Mouse (Mus musculus) liver, embryonic 14.5 days (tissue): ENCODE results near the gene Klhl18. TPM values are rescaled to one million over a fixed set of nuclear protein-coding genes. Genes with fewer than 3 reads are reported as not detected.
"Not testable (repeated sequence)": the region's sequence is repeated elsewhere in the genome, so short reads cannot be mapped to it uniquely, and the experiment has no call there.

Experiments
- ATAC-seq: fragments of 200-750 bp; cut with Nextera tagmentation; 2 replicates; pipeline ENCODE4 v1.8.0; 2017; ENCODE audit warnings: moderate number of reproducible peaks, mild to moderate bottlenecking, moderate library complexity; ENCODE audit not compliant: insufficient read depth
- DNase-seq, 3 experiments: peaks; one replicate each; pipeline ENCODE4 v3.0.0-alpha.2; 2012 to 2013; ENCODE audit warnings: low read depth in 3 of 3, low spot score in 3 of 3
- H3K27ac ChIP-seq: fragments of 300-500 bp; sonication (generic); 2 replicates; pipeline ENCODE4 v1.5.1; 2014; ENCODE audit warnings: moderate library complexity, mild to moderate bottlenecking, control low read depth, inconsistent platforms
- H3K27me3 ChIP-seq: fragments of 300-500 bp; sonication (generic); 2 replicates; pipeline ENCODE4 v1.6.1; 2014; ENCODE audit warnings: mild to moderate bottlenecking, low read length, moderate library complexity; ENCODE audit not compliant: control insufficient read depth, insufficient read depth
- H3K36me3 ChIP-seq: fragments of 300-500 bp; sonication (generic); replicated peaks from 2 replicates; pipeline ENCODE4 v1.6.1; 2014; ENCODE audit warnings: low read depth; ENCODE audit not compliant: control insufficient read depth, insufficient read depth
- H3K4me1 ChIP-seq, 2 experiments: fragments of 200-500 bp in 1 of 2; fragments of 300-500 bp in 1 of 2; sonication (generic) in 1 of 2; replicated peaks; 2 replicates each; pipeline ENCODE4 v1.6.1; 2012 to 2014; ENCODE audit warnings: antibody characterized with exemption in 1 of 2, inconsistent platforms in 1 of 2, low read length in 1 of 2; ENCODE audit not compliant: control insufficient read depth in 2 of 2, insufficient read depth in 2 of 2
- H3K4me2 ChIP-seq: fragments of 300-500 bp; sonication (generic); 2 replicates; pipeline ENCODE4 v1.6.1; 2014; ENCODE audit warnings: low read depth, mild to moderate bottlenecking, control low read depth, moderate library complexity
- H3K4me3 ChIP-seq, 2 experiments: fragments of 200-500 bp in 1 of 2; fragments of 300-500 bp in 1 of 2; sonication (generic) in 1 of 2; 2 replicates each; pipeline ENCODE4 v1.5.1; 2012 to 2014; ENCODE audit warnings: low read depth in 2 of 2, low read length in 2 of 2, mild to moderate bottlenecking in 2 of 2, control low read depth in 1 of 2, inconsistent platforms in 1 of 2, moderate library complexity in 1 of 2; ENCODE audit not compliant: insufficient read depth in 1 of 2
- H3K9ac ChIP-seq: fragments of 300-500 bp; sonication (generic); replicated peaks from 2 replicates; pipeline ENCODE4 v1.6.1; 2014; ENCODE audit warnings: mild to moderate bottlenecking, control low read depth, moderate library complexity
- H3K9me3 ChIP-seq: fragments of 300-500 bp; sonication (generic); 2 replicates; pipeline ENCODE4 v1.6.1; 2016; ENCODE audit warnings: low read length, mixed read lengths; ENCODE audit not compliant: control insufficient read depth
- CTCF ChIP-seq: IDR thresholded peaks from 2 replicates; pipeline ENCODE4 v1.5.1; 2016; ENCODE audit warnings: antibody characterized with exemption, low read depth, control low read depth
- EP300 ChIP-seq: IDR thresholded peaks from 2 replicates; pipeline ENCODE4 v1.6.1; 2016; ENCODE audit warnings: antibody characterized with exemption, low read depth
- whole genome bisulfite sequencing: fragments of 180-500 bp; shearing (Covaris S2); extraction: QIAGEN DNeasy Blood & Tissue Kit; methylation state at CpG from one replicate; pipeline ENCODE4 v1.1.7; 2014; ENCODE audit not compliant: insufficient replicate concordance; 5-methylcytosine and 5-hydroxymethylcytosine counted together
- polyA plus RNA-seq, 2 experiments: library from polyadenylated mRNA; depleted of rRNA in 1 of 2; stranded (reverse) in 1 of 2; unstranded in 1 of 2; fragments of >200 nt; fragmentation: Nextera tagmentation in 1 of 2; extraction: Ambion mirVana in 1 of 2; gene quantifications; 2 replicates each; pipeline versions ENCODE4 v1.2.1 to v1.2.3; 2012 to 2014

Klhl18 gene
- polyA plus RNA-seq, 2 experiments, result 1.8 to 2.8 TPM

GRCm38 (mm10) chr9:110410908-110411887 lies 65.3 kb downstream of the Klhl18 start:
- ATAC-seq (no peak), DNase-seq (peak; percentile 58 to 65 (median 59))
- WGBS, result 34% methylated on average over 6 of the region's 6 CpGs
- H3K4me3 ChIP-seq, result no peak overlapping the region
- no peak overlapping the region for H3K4me2 ChIP-seq
- H3K36me3 ChIP-seq, result no peaks in the 10 kb centered on the region
- no peaks in the 10 kb centered on the region for H3K27me3 ChIP-seq
- no peaks in the 10 kb centered on the region for H3K9me3 ChIP-seq
- peaks cover 3 to 13% of the 10 kb centered on the region in 2 experiments; a peak in 3 of 4 replicates for H3K4me1 ChIP-seq
- TF ChIP-seq EP300 (no peak), CTCF (peak; percentile 89)
- no peak overlapping the region for H3K9ac ChIP-seq
- no peak overlapping the region for H3K27ac ChIP-seq

GRCm38 (mm10) chr9:110408099-110408773 lies 68.3 kb downstream of the Klhl18 start, which contains the start of gene Ptpn23:
TSS of gene Ptpn23 (minus strand) at chr9:110408213.
- ATAC-seq, result peak; percentile 97
- H3K27ac ChIP-seq, result no peak within 1 kb of the TSS
- WGBS, result under 1% methylated on average over 39 of the region's 39 CpGs

DNA sequence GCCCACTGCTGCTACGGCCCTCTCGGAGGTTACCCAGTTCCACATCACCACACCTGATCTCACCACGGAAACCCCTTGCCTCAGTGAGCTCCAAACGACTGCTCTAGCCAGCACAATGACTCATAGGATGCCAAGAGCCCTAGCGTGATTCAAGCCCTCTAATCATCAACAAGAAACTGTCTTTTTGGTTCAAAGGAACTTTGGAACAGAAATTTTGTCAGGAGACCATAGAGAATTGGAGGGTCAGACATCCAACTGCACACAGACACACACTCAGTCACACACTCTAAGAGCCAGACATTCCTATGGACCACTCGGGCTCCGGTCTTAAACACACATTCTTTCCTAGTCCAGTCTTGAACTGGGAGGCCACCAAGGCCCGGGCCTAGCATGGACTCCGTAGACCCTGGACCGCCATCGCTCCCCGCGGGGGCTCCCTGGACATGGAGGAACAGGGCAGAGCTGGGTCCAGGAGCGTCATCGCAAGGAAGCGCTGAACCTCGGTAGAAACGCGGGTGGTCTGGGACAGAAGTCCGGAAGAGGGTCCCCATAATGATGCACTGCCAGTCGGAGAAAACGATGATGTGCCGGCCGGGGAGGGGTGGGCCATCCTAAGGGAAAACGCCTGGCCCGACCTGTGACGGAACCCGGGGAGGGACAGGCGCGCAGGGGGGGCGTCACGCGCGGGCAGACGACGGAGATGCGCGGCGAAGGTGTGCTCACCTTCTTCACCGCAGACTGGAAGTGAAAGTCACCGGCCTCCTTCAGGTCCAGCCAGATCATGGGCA lies 69.0 kb downstream of the Klhl18 start:
- Histone ChIP-seq H3K27ac (no peak overlapping the region), H3K4me3 (peak overlapping the region; percentile 68 to 90), H3K4me2 (peak overlapping the region; percentile 85), H3K9ac (peak overlapping the region; percentile 71), H3K36me3 (no peaks in the 10 kb centered on the region), H3K4me1 (peaks cover 3 to 13% of the 10 kb centered on the region in 2 experiments; a peak in 3 of 4 replicates), H3K27me3 (no peaks in the 10 kb centered on the region), H3K9me3 (no peaks in the 10 kb centered on the region)
- under 1% methylated on average over 41 of the region's 41 CpGs for WGBS
- DNase-seq, result peak in 1 of 3 experiments; percentile 11
- no peak for TF ChIP-seq CTCF
- no peak for TF ChIP-seq EP300
- ATAC-seq, result peak; percentile 60

More at GRCm38 (mm10) chr9:110408099-110408773, 68.3 kb downstream of the Klhl18 start, which contains the start of gene Ptpn23:
- Histone ChIP-seq H3K9ac (peak within 1 kb of the TSS; percentile 71), H3K36me3 (no peaks in the 10 kb centered on the region), H3K4me1 (peaks cover 3 to 13% of the 10 kb centered on the region in 2 experiments; a peak in 3 of 4 replicates), H3K4me2 (peak within 1 kb of the TSS; percentile 85), H3K27me3 (no peaks in the 10 kb centered on the region), H3K9me3 (no peaks in the 10 kb centered on the region), H3K4me3 (peak within 1 kb of the TSS; percentile 68 to 90)
- no peak for TF ChIP-seq EP300
- TF ChIP-seq CTCF, result no peak
- DNase-seq, result peak; percentile 84 to 87 (median 86)

DNA sequence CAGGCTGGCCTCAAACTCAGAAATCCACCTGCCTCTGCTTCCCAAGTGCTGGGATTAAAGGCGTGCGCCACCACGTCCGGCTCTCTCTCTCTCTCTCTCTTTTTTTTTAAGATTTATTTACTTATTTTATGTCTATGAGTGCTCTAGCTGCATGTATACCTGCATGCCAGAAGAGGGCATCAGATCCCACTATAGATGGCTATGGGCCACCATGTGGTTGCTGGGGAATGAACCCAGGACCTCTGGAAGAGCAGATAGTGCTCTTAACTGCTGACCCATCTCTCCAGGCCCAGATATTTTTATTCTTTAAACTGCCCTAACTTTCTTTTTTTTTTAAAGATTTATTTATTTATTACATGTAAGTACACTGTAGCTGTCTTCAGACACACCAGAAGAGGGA lies 73.3 kb downstream of the Klhl18 start:
- not testable (repeated sequence) for H3K36me3 ChIP-seq, DNase-seq, ATAC-seq, H3K9me3 ChIP-seq, H3K4me2 ChIP-seq, H3K4me3 ChIP-seq, H3K27ac ChIP-seq, H3K9ac ChIP-seq, H3K4me1 ChIP-seq, H3K27me3 ChIP-seq
- 75% methylated on average over 4 of the region's 4 CpGs for WGBS
- peak; percentile 26; the same call in 1 of the 2 replicates for TF ChIP-seq CTCF
